Mouse (Mus musculus) brain, embryonic 14.5 days (tissue): ENCODE measurements at regions not wholly inside any gene's neighbourhood (a gene's known extent, or its start where the extent isn't known, plus 50 kb on each side); places are given as distances from the start of the nearest gene placed in this dataset.

Experiments used
- CTCF ChIP-seq: fragments of 200-500 bp; IDR thresholded peaks from 2 replicates; pipeline ENCODE4 v1.5.1; 2012; ENCODE audit warnings: inconsistent platforms, mild to moderate bottlenecking, moderate library complexity, borderline replicate concordance; ENCODE audit not compliant: insufficient read depth, insufficient read length; ENCODE audit errors: extremely low read depth
- POLR2A ChIP-seq: fragments of 200-500 bp; IDR thresholded peaks from 2 replicates; pipeline ENCODE4 v1.6.1; 2012; ENCODE audit warnings: mild to moderate bottlenecking, inconsistent platforms, borderline replicate concordance; ENCODE audit not compliant: poor library complexity, insufficient read depth, insufficient read length, severe bottlenecking; ENCODE audit errors: extremely low read depth

DNA sequence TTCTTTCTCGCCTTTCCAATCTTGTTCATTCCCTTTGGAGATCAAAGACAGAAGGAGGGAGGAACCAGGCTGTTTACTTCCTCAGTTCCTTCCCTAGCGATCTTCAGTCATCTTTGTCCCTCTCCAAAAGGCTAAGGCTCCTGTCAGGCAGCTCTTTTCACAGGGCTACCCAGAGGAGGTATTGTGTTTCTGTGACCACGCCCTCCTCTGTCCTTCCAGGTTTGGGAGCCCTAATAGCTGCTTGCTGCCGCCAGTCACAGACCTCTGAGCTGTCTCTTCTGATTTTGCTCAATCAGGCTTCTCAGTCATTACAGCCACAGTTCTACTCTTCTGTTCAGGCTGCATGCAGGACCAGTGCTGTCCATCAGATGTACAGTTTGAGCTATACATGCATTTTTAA, 290.9 kb upstream of the 9630041A04Rik start:
- TF ChIP-seq CTCF (no peak), POLR2A (no peak)
